Mouse (Mus musculus) liver, embryonic 14.5 days (tissue): ENCODE measurements around the gene Tnfaip6. TPM values are rescaled to one million over a fixed set of nuclear protein-coding genes. Genes with fewer than 3 reads are reported as not detected.

ENCODE experiments used
- ATAC-seq: fragments of 200-750 bp; cut with Nextera tagmentation; 2 replicates; pipeline ENCODE4 v1.8.0; 2017; ENCODE audit warnings: moderate number of reproducible peaks, mild to moderate bottlenecking, moderate library complexity; ENCODE audit not compliant: insufficient read depth
- DNase-seq, 3 experiments: peaks; one replicate each; pipeline ENCODE4 v3.0.0-alpha.2; 2012 to 2013; ENCODE audit warnings: low read depth in 3 of 3, low spot score in 3 of 3
- H3K27ac ChIP-seq: fragments of 300-500 bp; sonication (generic); 2 replicates; pipeline ENCODE4 v1.5.1; 2014; ENCODE audit warnings: moderate library complexity, mild to moderate bottlenecking, control low read depth, inconsistent platforms
- H3K27me3 ChIP-seq: fragments of 300-500 bp; sonication (generic); 2 replicates; pipeline ENCODE4 v1.6.1; 2014; ENCODE audit warnings: mild to moderate bottlenecking, low read length, moderate library complexity; ENCODE audit not compliant: control insufficient read depth, insufficient read depth
- H3K36me3 ChIP-seq: fragments of 300-500 bp; sonication (generic); replicated peaks from 2 replicates; pipeline ENCODE4 v1.6.1; 2014; ENCODE audit warnings: low read depth; ENCODE audit not compliant: control insufficient read depth, insufficient read depth
- H3K4me1 ChIP-seq, 2 experiments: fragments of 200-500 bp in 1 of 2; fragments of 300-500 bp in 1 of 2; sonication (generic) in 1 of 2; replicated peaks; 2 replicates each; pipeline ENCODE4 v1.6.1; 2012 to 2014; ENCODE audit warnings: antibody characterized with exemption in 1 of 2, inconsistent platforms in 1 of 2, low read length in 1 of 2; ENCODE audit not compliant: control insufficient read depth in 2 of 2, insufficient read depth in 2 of 2
- H3K4me2 ChIP-seq: fragments of 300-500 bp; sonication (generic); 2 replicates; pipeline ENCODE4 v1.6.1; 2014; ENCODE audit warnings: low read depth, mild to moderate bottlenecking, control low read depth, moderate library complexity
- H3K4me3 ChIP-seq, 2 experiments: fragments of 200-500 bp in 1 of 2; fragments of 300-500 bp in 1 of 2; sonication (generic) in 1 of 2; 2 replicates each; pipeline ENCODE4 v1.5.1; 2012 to 2014; ENCODE audit warnings: low read depth in 2 of 2, low read length in 2 of 2, mild to moderate bottlenecking in 2 of 2, control low read depth in 1 of 2, inconsistent platforms in 1 of 2, moderate library complexity in 1 of 2; ENCODE audit not compliant: insufficient read depth in 1 of 2
- H3K9ac ChIP-seq: fragments of 300-500 bp; sonication (generic); replicated peaks from 2 replicates; pipeline ENCODE4 v1.6.1; 2014; ENCODE audit warnings: mild to moderate bottlenecking, control low read depth, moderate library complexity
- H3K9me3 ChIP-seq: fragments of 300-500 bp; sonication (generic); 2 replicates; pipeline ENCODE4 v1.6.1; 2016; ENCODE audit warnings: low read length, mixed read lengths; ENCODE audit not compliant: control insufficient read depth
- CTCF ChIP-seq: IDR thresholded peaks from 2 replicates; pipeline ENCODE4 v1.5.1; 2016; ENCODE audit warnings: antibody characterized with exemption, low read depth, control low read depth
- EP300 ChIP-seq: IDR thresholded peaks from 2 replicates; pipeline ENCODE4 v1.6.1; 2016; ENCODE audit warnings: antibody characterized with exemption, low read depth
- WGBS: fragments of 180-500 bp; shearing (Covaris S2); extraction: QIAGEN DNeasy Blood & Tissue Kit; methylation state at CpG from one replicate; pipeline ENCODE4 v1.1.7; 2014; ENCODE audit not compliant: insufficient replicate concordance; 5-methylcytosine and 5-hydroxymethylcytosine counted together
- polyA plus RNA-seq, 2 experiments: library from polyadenylated mRNA; depleted of rRNA in 1 of 2; stranded (reverse) in 1 of 2; unstranded in 1 of 2; fragments of >200 nt; fragmentation: Nextera tagmentation in 1 of 2; extraction: Ambion mirVana in 1 of 2; gene quantifications; 2 replicates each; pipeline versions ENCODE4 v1.2.1 to v1.2.3; 2012 to 2014

The Tnfaip6 gene
- polyA plus RNA-seq, 2 experiments = 0.09 TPM; not detected in 1

GRCm38 (mm10) chr2:52072491-52073140 lies 34.8 kb downstream of the Tnfaip6 start, which contains the start of gene Rif1:
TSS of gene Rif1 (plus strand) at chr2:52072832.
- no peaks in the 10 kb centered on the region; the same call in 1 of the 2 replicates for H3K27me3 ChIP-seq
- H3K9me3 ChIP-seq = no peaks in the 10 kb centered on the region
- peak; percentile 64 to 72 (median 65) for DNase-seq
- peak within 1 kb of the TSS; percentile 92 for H3K9ac ChIP-seq
- under 1% methylated on average over 51 of the region's 72 CpGs for WGBS
- H3K27ac ChIP-seq = peak within 1 kb of the TSS; percentile 32; the same call in 1 of the 2 replicates
- H3K4me3 ChIP-seq = peak within 1 kb of the TSS; percentile 73 to 96
- peak; percentile 94 for ATAC-seq
- H3K4me1 ChIP-seq = peaks cover 5 to 16% of the 10 kb centered on the region in 2 experiments; a peak in 3 of 4 replicates
- H3K36me3 ChIP-seq = peaks cover 18% of the 10 kb centered on the region
- peak within 1 kb of the TSS; percentile 84 for H3K4me2 ChIP-seq
- TF ChIP-seq EP300 (no peak), CTCF (no peak)

GRCm38 (mm10) chr2:52073141-52073904 lies 35.5 kb downstream of the Tnfaip6 start:
- Histone ChIP-seq H3K4me2 (peak overlapping the region; percentile 84), H3K27me3 (no peaks in the 10 kb centered on the region; the same call in 1 of the 2 replicates), H3K9ac (peak overlapping the region; percentile 92), H3K9me3 (no peaks in the 10 kb centered on the region), H3K27ac (peak overlapping the region; percentile 32; the same call in 1 of the 2 replicates), H3K4me3 (peak overlapping the region; percentile 73 to 96), H3K36me3 (peaks cover 25% of the 10 kb centered on the region), H3K4me1 (peaks cover 5 to 16% of the 10 kb centered on the region in 2 experiments; a peak in 3 of 4 replicates)
- DNase-seq (peak in 1 of 3 experiments; percentile 9), ATAC-seq (peak; percentile 57; the same call in 1 of the 2 replicates)
- TF ChIP-seq EP300 (no peak), CTCF (no peak)
- under 1% methylated on average over 56 of the region's 56 CpGs for WGBS

GRCm38 (mm10) chr2:52078666-52079065 lies 40.9 kb downstream of the Tnfaip6 start:
- WGBS = 84% methylated on average over 2 of the region's 2 CpGs
- H3K9ac ChIP-seq = no peak overlapping the region
- no peaks in the 10 kb centered on the region for H3K9me3 ChIP-seq
- no peaks in the 10 kb centered on the region for H3K27me3 ChIP-seq
- peaks cover 61% of the 10 kb centered on the region for H3K36me3 ChIP-seq
- peaks cover 0 to 7% of the 10 kb centered on the region in 2 experiments; a peak in 3 of 4 replicates for H3K4me1 ChIP-seq
- DNase-seq (no peak), ATAC-seq (no peak)
- no peak overlapping the region for H3K27ac ChIP-seq
- H3K4me2 ChIP-seq = no peak overlapping the region
- no peak overlapping the region for H3K4me3 ChIP-seq
- TF ChIP-seq CTCF = no peak
- TF ChIP-seq EP300 = no peak

- DNase-seq = no peak
- Histone ChIP-seq H3K27ac (no peak overlapping the region), H3K9me3 (no peaks in the 10 kb centered on the region), H3K9ac (no peak overlapping the region), H3K36me3 (peaks cover 68% of the 10 kb centered on the region), H3K4me3 (no peak overlapping the region), H3K4me2 (no peak overlapping the region), H3K4me1 (no peaks in the 10 kb centered on the region), H3K27me3 (no peaks in the 10 kb centered on the region)
- 79% methylated on average over 3 of the region's 3 CpGs for WGBS
- ATAC-seq = no peak
- TF ChIP-seq EP300 = no peak
- no peak for TF ChIP-seq CTCF
These were observed 46.2 kb downstream of the Tnfaip6 start for GRCm38 (mm10) chr2:52084013-52084412.

- no peak for TF ChIP-seq CTCF
- no peak for TF ChIP-seq EP300
- Histone ChIP-seq H3K4me1 (no peaks in the 10 kb centered on the region), H3K27me3 (no peaks in the 10 kb centered on the region), H3K27ac (no peak overlapping the region), H3K4me3 (no peak overlapping the region), H3K36me3 (peaks cover 69% of the 10 kb centered on the region), H3K4me2 (no peak overlapping the region), H3K9me3 (no peaks in the 10 kb centered on the region), H3K9ac (no peak overlapping the region)
- no peak for ATAC-seq
- WGBS = 86% methylated on average over 2 of the region's 2 CpGs
- DNase-seq = no peak
These were observed 46.8 kb downstream of the Tnfaip6 start for GRCm38 (mm10) chr2:52084571-52084970.

Other genes starting within 250 kb of the Tnfaip6 start
- gene Rbm43, start 102.8 kb upstream of the Tnfaip6 start, polyA plus RNA-seq (2012; rRNA removed) = 8.1 and 14.1 TPM in 2 replicates
- 23.2 and 23.7 TPM in 2 replicates for gene Rbm43, start 102.8 kb upstream of the Tnfaip6 start, polyA plus RNA-seq (2014; fragmentation: Nextera tagmentation; extraction: Ambion mirVana)
- gene Nmi, start 64.5 kb upstream of the Tnfaip6 start, polyA plus RNA-seq (2012; rRNA removed) = 2.3 and 5.1 TPM in 2 replicates
- gene Nmi, start 64.5 kb upstream of the Tnfaip6 start, polyA plus RNA-seq (2014; fragmentation: Nextera tagmentation; extraction: Ambion mirVana) = 10.7 and 11.0 TPM in 2 replicates
- 7.1 and 10.9 TPM in 2 replicates for gene Rif1, start 34.8 kb downstream of the Tnfaip6 start, polyA plus RNA-seq (2012; rRNA removed)
- 16.9 and 19.6 TPM in 2 replicates for gene Rif1, start 34.8 kb downstream of the Tnfaip6 start, polyA plus RNA-seq (2014; fragmentation: Nextera tagmentation; extraction: Ambion mirVana)